Mouse (Mus musculus) midbrain, postnatal 0 days (tissue): ENCODE data around the gene Opa3. TPM values are rescaled to one million over a fixed set of nuclear protein-coding genes. Genes with fewer than 3 reads are reported as not detected.
A peak's percentile ranks its signal among the peaks of the same experiment; 100 is the strongest.

Source experiments
- ATAC-seq: fragments of 200-750 bp; cut with Nextera tagmentation; 2 replicates; pipeline ENCODE4 v1.8.0; 2017; ENCODE audit warnings: moderate number of reproducible peaks, mild to moderate bottlenecking, moderate TSS enrichment, moderate library complexity; ENCODE audit not compliant: low FRiP score
- DNase-seq: peaks from one replicate; pipeline ENCODE4 v3.0.0-alpha.2; 2015; ENCODE audit warnings: low spot score
- H3K27ac ChIP-seq: fragments of 300-500 bp; sonication (generic); 2 replicates; pipeline ENCODE4 v1.5.1; 2014; ENCODE audit warnings: low read depth, mild to moderate bottlenecking, low read length, mixed read lengths
- H3K27me3 ChIP-seq: fragments of 300-500 bp; sonication (generic); 2 replicates; pipeline ENCODE4 v1.6.1; 2014; ENCODE audit warnings: low read length, control low read depth, mixed read lengths; ENCODE audit not compliant: insufficient read depth
- H3K36me3 ChIP-seq: fragments of 300-500 bp; sonication (generic); 2 replicates; pipeline ENCODE4 v1.6.1; 2014; ENCODE audit warnings: low read length, control low read depth, mixed read lengths; ENCODE audit not compliant: insufficient read depth
- H3K4me1 ChIP-seq: fragments of 300-500 bp; sonication (generic); 2 replicates; pipeline ENCODE4 v1.6.1; 2014; ENCODE audit warnings: mild to moderate bottlenecking, control low read depth, antibody characterized with exemption, low read length, mixed read lengths; ENCODE audit not compliant: insufficient read depth
- H3K4me2 ChIP-seq: fragments of 300-500 bp; sonication (generic); 2 replicates; pipeline ENCODE4 v1.6.1; 2014; ENCODE audit warnings: low read depth, mild to moderate bottlenecking, low read length, mixed read lengths; ENCODE audit not compliant: poor library complexity, severe bottlenecking
- H3K4me3 ChIP-seq: fragments of 300-500 bp; sonication (generic); 2 replicates; pipeline ENCODE4 v1.5.1; 2014; ENCODE audit warnings: low read depth, mild to moderate bottlenecking, low read length, moderate library complexity
- H3K9ac ChIP-seq: fragments of 300-500 bp; sonication (generic); replicated peaks from 2 replicates; pipeline ENCODE4 v1.6.1; 2014; ENCODE audit warnings: mild to moderate bottlenecking, low read length, moderate library complexity, mixed read lengths; ENCODE audit not compliant: poor library complexity, severe bottlenecking
- H3K9me3 ChIP-seq: fragments of 300-500 bp; sonication (generic); 2 replicates; pipeline ENCODE4 v1.6.1; 2016; ENCODE audit warnings: low read length, control low read depth
- CTCF ChIP-seq: IDR thresholded peaks from 2 replicates; pipeline ENCODE4 v1.5.1; 2016; ENCODE audit warnings: antibody characterized with exemption, mild to moderate bottlenecking
- WGBS: fragments of 180-500 bp; shearing (Covaris S2); extraction: QIAGEN DNeasy Blood & Tissue Kit; methylation state at CpG from one replicate; pipeline ENCODE4 v1.1.7; 2014; 5-methylcytosine and 5-hydroxymethylcytosine counted together
- polyA plus RNA-seq: library from polyadenylated mRNA; unstranded; fragments of >200 nt; fragmentation: Nextera tagmentation; extraction: Ambion mirVana; gene quantifications from 2 replicates; pipeline ENCODE4 v1.2.1, GENCODE M21; 2015
- total RNA-seq: library from RNA; depleted of rRNA; stranded (reverse); fragments of >200 nt; gene quantifications from 2 replicates; pipeline ENCODE4 v1.2.3, GENCODE M21; 2014

The Opa3 gene
- total and polyA plus RNA-seq, 2 experiments from 2014 or later, result 33.9 to 34.8 TPM

DNA sequence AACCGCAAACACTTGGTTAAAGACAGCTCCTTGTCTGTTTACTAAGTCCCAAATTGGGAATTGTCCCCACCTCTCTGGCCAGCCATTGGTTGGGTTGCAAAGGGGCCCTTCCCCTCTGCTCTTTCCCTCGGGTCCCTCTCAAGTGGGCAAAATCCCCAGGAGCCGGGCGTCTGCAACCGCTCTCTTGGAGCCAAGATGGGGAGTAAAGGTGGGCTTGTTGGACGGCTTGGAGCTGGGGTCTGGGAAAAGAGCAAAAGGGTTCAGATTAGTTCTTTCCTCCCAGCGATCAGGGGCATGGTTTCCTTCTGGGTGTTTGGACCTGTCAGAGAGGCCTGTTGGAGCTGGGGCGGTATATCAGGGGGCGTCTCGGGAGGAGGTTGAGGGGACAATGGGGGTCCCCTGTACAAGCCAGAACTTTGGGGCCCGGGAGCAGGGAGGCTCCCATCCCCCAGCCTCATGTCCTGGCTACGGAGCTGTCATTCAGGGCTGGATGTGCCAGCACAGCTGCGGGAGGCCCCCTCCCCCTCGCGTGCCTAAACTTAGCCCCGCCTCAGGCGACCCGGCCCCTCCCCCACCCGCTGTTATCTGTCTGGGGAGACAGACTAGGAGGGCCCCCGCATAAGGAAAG lies 62.9 kb downstream of the Opa3 start:
- H3K4me2 ChIP-seq, result peak overlapping the region; percentile 33
- H3K27me3 ChIP-seq, result no peaks in the 10 kb centered on the region
- no peak overlapping the region for H3K9ac ChIP-seq
- H3K9me3 ChIP-seq, result no peaks in the 10 kb centered on the region
- ATAC-seq (no peak), DNase-seq (no peak)
- no peak overlapping the region for H3K4me3 ChIP-seq
- peaks cover 33% of the 10 kb centered on the region for H3K36me3 ChIP-seq
- 11% methylated on average over 19 of the region's 20 CpGs for WGBS
- no peak overlapping the region for H3K27ac ChIP-seq
- no peaks in the 10 kb centered on the region for H3K4me1 ChIP-seq
- TF ChIP-seq CTCF, result no peak

DNA sequence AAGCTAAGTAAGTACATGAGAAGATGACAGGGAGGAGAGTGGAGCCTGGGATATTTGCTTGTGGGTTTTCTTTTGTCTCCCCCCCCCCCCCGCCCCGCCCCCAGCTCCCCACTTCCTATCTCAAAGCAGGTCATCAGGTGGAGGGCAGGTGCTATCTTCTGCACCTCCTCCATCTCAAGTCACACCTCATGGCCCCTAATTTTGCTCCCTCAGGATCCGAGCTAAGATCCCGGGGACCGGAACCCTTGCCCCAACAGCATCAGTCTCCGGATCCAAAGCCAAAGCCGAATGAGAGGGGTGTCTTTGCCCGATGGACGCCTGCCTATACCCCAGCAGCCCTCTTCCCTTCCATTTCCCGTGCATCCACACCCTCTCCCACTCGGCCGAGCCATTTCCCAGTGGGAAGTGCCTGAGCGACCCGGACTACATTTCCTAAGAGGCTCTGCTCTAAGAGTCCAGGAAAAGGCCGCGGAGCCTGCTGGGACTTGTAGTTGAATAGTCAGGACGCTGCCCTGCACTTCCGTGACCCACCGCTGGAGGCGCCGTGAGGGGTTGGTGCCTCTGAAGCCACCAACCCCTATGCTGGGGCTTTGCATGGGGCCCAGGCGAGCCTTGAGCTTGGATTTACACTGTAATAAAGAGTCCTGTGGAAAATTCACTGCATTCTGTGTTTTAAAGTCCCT lies 67.5 kb downstream of the Opa3 start:
- 0 out of 2 replicates have a peak overlapping the region, but pooled peaks have one; percentile 20 for H3K4me2 ChIP-seq
- no peak overlapping the region for H3K4me3 ChIP-seq
- peak; percentile 97 for DNase-seq
- H3K9ac ChIP-seq, result no peak overlapping the region
- no peaks in the 10 kb centered on the region for H3K27me3 ChIP-seq
- H3K27ac ChIP-seq, result no peak overlapping the region
- WGBS, result 11% methylated on average over 20 of the region's 22 CpGs
- peaks cover 14% of the 10 kb centered on the region for H3K36me3 ChIP-seq
- H3K4me1 ChIP-seq, result 0 out of 2 replicates have a peak, but pooled peaks cover 2% of the 10 kb centered on the region
- TF ChIP-seq CTCF, result peak; percentile 92
- H3K9me3 ChIP-seq, result no peaks in the 10 kb centered on the region
- peak; percentile 69; the same call in 1 of the 2 replicates for ATAC-seq

DNA sequence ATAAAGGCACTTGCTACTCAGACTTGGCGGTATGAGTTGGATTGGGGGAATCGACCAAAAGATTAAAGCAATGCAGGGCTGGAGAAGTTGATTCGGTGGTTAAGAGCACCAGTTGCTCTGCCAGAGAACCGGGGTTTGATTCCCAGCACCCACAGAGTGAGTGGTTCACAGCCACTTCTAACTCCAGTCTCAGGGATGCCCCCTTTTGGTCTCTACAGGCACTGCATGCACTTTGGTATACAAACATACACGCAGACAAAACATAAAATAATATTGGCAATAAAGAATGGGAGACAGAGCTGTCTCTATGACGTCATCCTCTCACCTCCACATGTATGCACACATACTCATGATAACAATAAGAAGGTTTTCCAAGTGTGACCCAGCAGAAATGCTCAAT lies 68.9 kb downstream of the Opa3 start:
- WGBS, result 89% methylated on average over 6 of the region's 6 CpGs
- Histone ChIP-seq H3K27me3 (no peaks in the 10 kb centered on the region), H3K4me2 (no peak overlapping the region), H3K9me3 (no peaks in the 10 kb centered on the region), H3K4me3 (no peak overlapping the region), H3K4me1 (0 out of 2 replicates have a peak, but pooled peaks cover 2% of the 10 kb centered on the region), H3K36me3 (peaks cover 14% of the 10 kb centered on the region), H3K9ac (no peak overlapping the region), H3K27ac (no peak overlapping the region)
- DNase-seq (no peak), ATAC-seq (no peak)
- TF ChIP-seq CTCF, result peak; percentile 39; the same call in 1 of the 2 replicates

DNA sequence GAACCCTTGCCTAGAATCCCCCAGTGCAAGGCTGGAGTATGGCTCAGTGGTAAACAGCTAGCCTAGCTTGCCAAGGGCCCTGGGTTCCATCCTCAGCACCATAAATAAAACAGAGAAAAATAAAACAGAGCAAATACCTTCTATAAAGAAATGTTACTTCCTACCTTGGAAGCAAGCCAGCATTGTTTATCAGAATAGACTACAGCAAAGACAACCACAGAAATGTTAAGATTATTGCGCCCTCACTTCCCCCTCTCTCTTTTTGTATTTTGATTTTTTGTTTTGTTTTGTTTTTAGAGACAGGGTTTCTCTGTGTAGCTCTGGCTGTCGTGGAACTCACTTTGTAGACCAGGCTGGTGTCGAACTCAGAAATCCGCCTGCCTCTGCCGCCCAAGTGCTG lies 69.7 kb downstream of the Opa3 start:
- Histone ChIP-seq H3K36me3 (peaks cover 14% of the 10 kb centered on the region), H3K27me3 (no peaks in the 10 kb centered on the region), H3K4me3 (no peak overlapping the region), H3K4me2 (no peak overlapping the region), H3K27ac (no peak overlapping the region), H3K4me1 (0 out of 2 replicates have a peak, but pooled peaks cover 2% of the 10 kb centered on the region), H3K9ac (no peak overlapping the region), H3K9me3 (no peaks in the 10 kb centered on the region)
- no peak for DNase-seq
- WGBS, result 90% methylated on average over 5 of the region's 5 CpGs
- ATAC-seq, result no peak
- TF ChIP-seq CTCF, result no peak

DNA sequence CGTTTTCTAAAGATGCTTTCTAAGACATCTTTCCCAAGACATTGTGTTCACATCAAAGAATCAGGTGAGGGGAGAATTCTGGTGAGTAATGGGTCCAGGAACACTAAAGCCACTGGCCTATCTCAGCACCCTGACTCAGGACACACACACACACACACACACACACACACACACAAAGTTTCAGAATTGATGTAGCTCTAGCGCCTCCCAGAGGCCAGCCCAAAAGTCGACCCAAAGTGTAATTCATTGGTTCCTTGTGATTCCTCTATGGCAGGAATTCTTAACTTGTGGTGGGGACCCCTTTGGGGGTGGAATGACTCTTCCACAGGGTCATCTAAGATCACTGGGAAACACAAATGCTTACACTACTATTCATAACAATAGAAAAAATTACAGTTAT lies 71.1 kb downstream of the Opa3 start:
- Histone ChIP-seq H3K4me2 (no peak overlapping the region), H3K27ac (no peak overlapping the region), H3K4me3 (no peak overlapping the region), H3K9ac (no peak overlapping the region), H3K9me3 (no peaks in the 10 kb centered on the region), H3K36me3 (peaks cover 5% of the 10 kb centered on the region), H3K27me3 (peaks cover under 1% of the 10 kb centered on the region), H3K4me1 (0 out of 2 replicates have a peak, but pooled peaks cover 2% of the 10 kb centered on the region)
- peak; percentile 82 for DNase-seq
- TF ChIP-seq CTCF, result peak; percentile 80
- no peak for ATAC-seq
- 25% methylated on average over 3 of the region's 3 CpGs for WGBS
